Mouse (Mus musculus): ENCODE measurements around the gene Acox1. TPM values are rescaled to one million over a fixed set of nuclear protein-coding genes. Genes with fewer than 3 reads are reported as not detected.

Acox1 gene
- total RNA-seq, 2 experiments from 2014 or later = 125 TPM

DNA sequence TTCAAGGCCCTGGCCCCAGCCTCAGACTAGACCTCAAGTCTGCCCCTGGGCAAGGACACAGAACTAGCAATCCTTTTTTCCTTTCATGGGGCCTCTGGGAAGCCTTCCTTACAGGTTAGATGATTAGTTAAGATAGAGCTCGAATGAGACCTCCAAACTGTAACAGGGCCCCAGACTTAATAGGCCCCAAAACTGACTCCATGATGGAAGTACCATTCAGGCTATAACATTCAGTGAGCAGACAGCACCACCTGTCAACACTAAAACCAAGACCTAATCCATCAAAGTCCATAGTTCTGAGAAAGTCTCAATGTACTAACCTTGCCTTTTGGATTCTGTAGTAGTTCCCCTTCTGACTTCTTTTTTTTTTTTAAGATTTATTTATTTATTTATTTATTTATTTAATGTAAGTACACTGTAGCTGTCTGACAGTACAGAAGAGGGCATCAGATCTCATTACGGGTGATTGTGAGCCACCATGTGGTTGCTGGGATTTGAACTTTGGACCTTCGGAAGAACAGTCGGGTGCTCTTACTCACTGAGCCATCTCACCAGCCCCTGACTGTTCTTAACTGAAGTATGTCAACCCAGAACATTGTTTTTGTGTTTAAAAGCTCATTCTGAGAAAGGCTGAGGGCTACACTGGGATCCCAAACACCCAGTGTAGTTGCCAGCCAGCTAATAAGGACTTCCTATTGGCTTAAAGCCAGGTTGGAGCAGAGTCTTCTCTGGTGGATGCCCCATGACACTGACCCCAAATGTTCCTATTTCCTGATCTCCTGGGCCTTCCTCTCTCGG is 28.6 kb downstream of the Acox1 start:
- no peak for DNase-seq (ENCODE audit: low spot score in 2 of 2)

GRCm38 (mm10) chr11:116169214-116169613 is 29.6 kb downstream of the Acox1 start:
- DNase-seq (ENCODE audit: low spot score in 2 of 2) = no peak

GRCm38 (mm10) chr11:116167884-116168439 is 30.9 kb downstream of the Acox1 start, which contains the start of gene Fbf1:
Gene Fbf1 (minus strand): TSS chr11:116168166.
- peak; percentile 97 for DNase-seq (ENCODE audit: low spot score in 2 of 2)

DNA sequence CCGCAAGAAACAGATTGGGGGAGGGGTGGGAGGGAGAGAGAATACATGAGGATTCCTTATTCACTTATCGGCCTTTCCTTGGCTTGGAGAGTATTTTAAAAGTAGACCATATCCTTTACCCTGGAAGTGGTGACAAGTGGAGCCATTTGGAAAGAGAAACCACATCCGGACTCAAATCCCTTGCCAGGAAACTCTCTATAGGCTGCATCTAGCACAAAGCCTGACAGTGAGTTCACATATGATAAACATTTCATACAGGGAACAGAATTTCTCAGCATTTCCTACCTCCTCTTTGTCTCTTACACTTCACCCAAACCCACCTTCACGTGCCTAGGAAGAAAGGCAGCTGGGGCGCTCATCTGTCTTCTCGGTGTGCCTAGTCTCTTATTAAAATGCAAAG is 31.6 kb downstream of the Acox1 start:
- no peak for DNase-seq (ENCODE audit: low spot score in 2 of 2)

GRCm38 (mm10) chr11:116163002-116163401 is 35.8 kb downstream of the Acox1 start:
- DNase-seq (ENCODE audit: low spot score in 2 of 2) = no peak

DNA sequence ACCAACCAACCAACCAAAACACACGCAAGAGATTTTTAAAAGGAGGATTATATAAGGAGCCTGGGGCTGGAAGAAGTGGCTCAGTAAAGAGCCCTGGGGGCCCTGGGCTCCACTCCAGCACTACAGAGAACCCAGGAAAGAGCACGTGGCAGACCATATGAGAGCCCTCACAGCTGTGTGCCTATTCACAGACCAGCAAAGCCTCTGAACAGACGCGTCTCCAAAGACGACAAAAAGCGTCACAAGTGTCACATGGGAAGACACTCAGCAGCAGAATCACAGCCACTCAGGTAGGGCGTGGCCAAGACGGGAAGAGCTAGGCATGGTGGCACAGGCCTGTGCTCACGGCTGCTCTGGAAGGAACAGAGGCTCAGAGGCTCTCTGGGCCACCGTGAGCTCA is 36.7 kb downstream of the Acox1 start:
- DNase-seq (ENCODE audit: low spot score in 2 of 2) = peak; percentile 54 to 62

DNA sequence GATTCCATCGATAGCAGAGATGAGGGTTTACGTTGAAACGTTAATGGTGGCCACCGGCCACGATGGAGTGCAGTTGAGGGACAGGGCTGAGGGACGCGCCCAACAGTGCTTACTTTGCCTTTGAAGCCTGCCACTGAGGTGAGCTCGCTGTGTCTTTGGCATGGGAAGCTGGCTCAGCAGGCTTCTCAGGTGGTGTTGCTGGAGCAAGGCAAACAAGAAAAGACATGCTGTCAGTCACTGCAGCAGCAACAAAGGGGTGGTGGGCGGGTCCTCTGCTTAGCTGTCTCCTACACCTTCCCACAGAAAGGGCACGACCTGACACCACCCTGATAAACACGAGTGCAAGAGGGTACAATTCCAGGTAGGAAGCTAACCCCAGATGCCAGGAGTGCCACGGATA is 37.5 kb downstream of the Acox1 start:
- DNase-seq (ENCODE audit: low spot score in 2 of 2) = no peak

DNA sequence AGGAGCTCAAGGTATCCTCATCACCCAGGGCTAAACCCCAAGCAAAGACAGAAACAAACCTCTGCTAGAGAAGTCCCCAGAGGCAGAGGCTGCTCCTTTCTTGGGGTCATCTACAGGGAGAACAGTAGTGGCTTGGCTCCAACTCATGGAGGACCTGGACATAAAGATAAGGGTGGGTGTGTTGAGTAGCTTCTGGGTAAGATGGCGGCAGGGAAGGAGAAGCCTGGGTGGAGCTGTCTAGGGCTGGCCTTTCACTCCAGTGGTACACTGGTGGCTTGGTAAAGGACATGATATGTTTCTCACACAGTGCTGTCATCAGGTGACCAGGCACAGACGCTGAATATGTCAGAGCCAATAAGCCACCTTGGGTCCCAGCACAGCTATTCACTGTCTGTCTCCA is 47.9 kb downstream of the Acox1 start:
- DNase-seq (ENCODE audit: low spot score in 2 of 2) = no peak

- no peak for DNase-seq (ENCODE audit: low spot score in 2 of 2)
Observed at GRCm38 (mm10) chr11:116149341-116149740, 49.5 kb downstream of the Acox1 start.

GRCm38 (mm10) chr11:116148761-116149221 is 50.1 kb downstream of the Acox1 start:
- DNase-seq (ENCODE audit: low spot score in 2 of 2) = peak in 1 of 2 experiments; percentile 58

GRCm38 (mm10) chr11:116146294-116146985 is 52.4 kb downstream of the Acox1 start:
- peak; percentile 75 to 81 for DNase-seq (ENCODE audit: low spot score in 2 of 2)

DNA sequence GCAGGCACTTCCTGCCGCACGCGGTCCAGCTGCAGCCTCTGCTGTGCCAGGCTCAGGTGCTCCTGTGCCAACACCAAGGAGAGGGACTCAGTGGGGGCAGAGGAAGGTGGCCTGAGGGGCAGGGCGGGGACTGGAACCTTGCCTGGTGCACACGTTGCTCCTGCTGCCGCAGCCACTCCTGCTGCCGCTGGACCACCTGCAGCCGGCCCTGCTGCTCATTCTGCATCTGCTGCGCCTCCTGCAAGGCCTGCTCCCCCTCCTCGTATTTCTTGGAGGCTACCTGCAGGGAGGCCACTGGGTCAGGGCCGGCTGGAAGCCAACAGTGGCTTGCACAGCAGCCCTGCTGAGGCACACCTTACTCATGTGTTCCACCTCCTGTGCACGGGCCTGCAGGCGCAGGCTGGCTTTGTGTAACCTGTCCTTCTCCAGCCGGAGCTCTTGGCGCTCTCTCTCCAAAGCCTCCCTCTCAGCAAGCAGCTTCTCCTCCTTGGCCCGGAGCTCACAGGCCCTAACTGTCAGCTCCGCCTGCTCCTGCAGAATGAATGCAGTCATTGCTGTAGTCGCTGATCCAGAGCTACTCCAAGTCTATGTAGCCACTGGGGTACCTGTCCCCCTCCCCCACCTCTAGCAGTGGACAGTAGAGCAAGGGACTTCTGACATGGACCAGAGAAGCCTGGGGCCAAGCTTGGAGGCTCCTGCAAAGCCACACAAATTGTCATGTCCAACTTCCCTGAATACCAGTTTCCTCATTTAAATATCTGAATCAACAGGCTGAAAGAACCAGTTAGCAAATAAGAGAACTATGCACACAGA is 53.2 kb downstream of the Acox1 start:
- no peak for DNase-seq (ENCODE audit: low spot score in 2 of 2)

GRCm38 (mm10) chr11:116143468-116143867 is 55.4 kb downstream of the Acox1 start:
- DNase-seq (ENCODE audit: low spot score in 2 of 2) = no peak

DNA sequence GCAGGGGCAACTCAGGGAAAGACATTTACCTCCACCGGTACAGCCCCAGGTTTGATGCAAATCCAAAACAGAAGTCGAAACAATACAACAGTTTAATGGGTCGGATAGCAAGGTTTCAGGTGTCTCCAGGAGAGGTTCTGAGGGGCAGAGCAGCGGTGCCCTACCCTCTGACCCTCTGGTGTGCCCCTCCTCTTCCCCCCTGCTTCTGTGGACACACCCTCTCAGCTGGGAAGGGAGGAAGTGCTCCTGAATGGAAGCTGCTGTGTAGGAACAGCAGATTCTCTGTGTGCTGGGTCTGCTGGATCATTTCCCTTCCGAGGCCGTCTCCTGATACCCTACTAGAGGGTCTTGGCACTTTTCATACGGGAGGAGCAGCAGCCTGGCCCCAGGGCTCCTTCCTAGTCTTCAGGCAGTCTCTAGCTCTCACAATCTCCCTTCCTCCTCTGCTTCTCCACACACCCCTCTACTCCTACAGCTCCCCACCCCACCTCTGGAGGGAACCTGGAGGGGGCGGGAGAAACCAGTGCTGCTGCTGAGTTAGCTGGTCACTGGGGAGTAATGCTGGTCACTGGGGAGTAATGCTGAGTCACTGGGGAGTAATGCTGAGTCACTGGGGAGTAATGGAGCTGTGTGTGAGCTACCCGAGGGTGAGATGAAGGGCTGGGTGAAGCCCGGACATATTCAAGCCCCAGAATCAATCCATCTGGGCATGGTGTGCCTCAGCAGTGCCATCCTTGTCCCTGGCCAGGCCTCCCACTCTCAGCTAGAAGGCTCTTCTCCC is 56.4 kb downstream of the Acox1 start:
- no peak for DNase-seq (ENCODE audit: low spot score in 2 of 2)

- DNase-seq (ENCODE audit: low spot score in 2 of 2) = peak; percentile 73 to 88
Observed at GRCm38 (mm10) chr11:116138468-116139138, 60.2 kb downstream of the Acox1 start, which contains the start of gene Mrpl38. Gene Mrpl38 (minus strand): TSS chr11:116138868.

DNA sequence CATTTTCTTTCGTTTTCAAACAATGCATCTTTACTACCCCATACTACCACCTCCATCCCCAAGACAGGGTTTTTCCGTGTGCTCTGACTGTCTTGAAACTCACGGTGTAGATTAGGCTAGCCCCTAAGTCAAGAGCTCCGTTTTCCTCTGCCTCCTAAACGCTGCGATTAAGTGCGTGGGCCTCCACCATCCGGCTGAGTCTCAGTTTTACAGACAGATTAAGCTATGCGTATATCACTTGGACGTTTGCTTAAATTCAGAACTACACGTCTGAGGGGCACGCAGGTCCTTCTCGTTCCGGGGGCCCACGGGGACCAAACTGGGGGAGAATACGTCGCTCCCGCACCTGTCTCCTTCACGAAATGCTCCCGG is 60.8 kb downstream of the Acox1 start:
- no peak for DNase-seq (ENCODE audit: low spot score in 2 of 2)

DNA sequence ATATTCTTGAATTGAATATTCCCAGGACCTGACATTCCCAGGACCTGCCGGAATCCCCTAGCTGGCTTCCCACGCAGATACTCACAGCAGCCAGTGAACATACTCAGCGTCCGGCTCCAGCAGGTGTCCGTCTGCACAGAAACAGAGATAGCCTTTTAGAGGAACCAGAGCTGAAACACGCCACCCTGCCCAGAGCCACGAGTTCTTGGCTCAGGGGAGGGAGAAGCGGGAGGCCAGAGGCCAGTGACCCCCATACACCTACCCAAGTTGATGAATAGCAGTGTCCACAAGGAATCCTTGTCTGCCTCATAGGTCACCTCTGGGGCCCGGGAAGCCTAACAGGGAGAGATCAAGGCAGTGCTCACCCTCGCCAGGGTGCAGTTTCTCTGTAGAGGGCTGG is 64.7 kb downstream of the Acox1 start:
- DNase-seq (ENCODE audit: low spot score in 2 of 2) = no peak

GRCm38 (mm10) chr11:116133497-116133896 is 65.3 kb downstream of the Acox1 start:
- DNase-seq (ENCODE audit: low spot score in 2 of 2) = no peak

- DNase-seq (ENCODE audit: low spot score in 2 of 2) = no peak
Observed at GRCm38 (mm10) chr11:116132366-116133333, 66.2 kb downstream of the Acox1 start.
